Mouse (Mus musculus): ENCODE measurements at regions not wholly inside any gene's neighbourhood (a gene's known extent, or its start where the extent isn't known, plus 50 kb on each side); places are given as distances from the start of the nearest gene placed in this dataset.

GRCm38 (mm10) chr13:99091562-99092278 is 92.9 kb upstream of the Zfp366 start:
- Histone ChIP-seq H3K9ac (no peak overlapping the region), H3K4me2 (ENCODE audit: low read depth) (no peak overlapping the region), H3K4me1 (ENCODE audit: insufficient read depth) (no peaks in the 10 kb centered on the region), H3K4me3 (ENCODE audit: low read depth, low read length) (no peak overlapping the region), H3K27ac (ENCODE audit: low read depth, low read length) (no peak overlapping the region), H3K27me3 (ENCODE audit: insufficient read depth, low read length) (no peaks in the 10 kb centered on the region), H3K9me3 (ENCODE audit: low read length) (no peaks in the 10 kb centered on the region), H3K36me3 (ENCODE audit: insufficient read depth) (no peaks in the 10 kb centered on the region)
- ATAC-seq (no peak), DNase-seq (no peak)
- WGBS, result 72% methylated on average over 7 of the region's 7 CpGs
- TF ChIP-seq CTCF (IDR thresholded peaks at IDR 0.05; ENCODE audit: low read depth), result no peak

GRCm38 (mm10) chr13:99090361-99090760 is 94.3 kb upstream of the Zfp366 start:
- H3K4me2 ChIP-seq (ENCODE audit: low read depth), result no peak overlapping the region
- H3K27ac ChIP-seq (ENCODE audit: low read depth, low read length), result no peak overlapping the region
- H3K4me3 ChIP-seq (ENCODE audit: low read depth, low read length), result no peak overlapping the region
- no peaks in the 10 kb centered on the region for H3K9me3 ChIP-seq (ENCODE audit: low read length)
- TF ChIP-seq CTCF (IDR thresholded peaks at IDR 0.05; ENCODE audit: low read depth), result no peak
- no peak for DNase-seq
- H3K27me3 ChIP-seq (ENCODE audit: insufficient read depth, low read length), result no peaks in the 10 kb centered on the region
- 46% methylated on average over 3 of the region's 3 CpGs for WGBS
- no peaks in the 10 kb centered on the region for H3K36me3 ChIP-seq (ENCODE audit: insufficient read depth)
- no peak overlapping the region for H3K9ac ChIP-seq
- H3K4me1 ChIP-seq (ENCODE audit: insufficient read depth), result no peaks in the 10 kb centered on the region
- ATAC-seq, result no peak

- no peak overlapping the region for H3K4me3 ChIP-seq (ENCODE audit: low read depth, low read length)
- no peaks in the 10 kb centered on the region for H3K9me3 ChIP-seq (ENCODE audit: low read length)
- WGBS, result 88% methylated on average over 4 of the region's 4 CpGs
- H3K27ac ChIP-seq (ENCODE audit: low read depth, low read length), result no peak overlapping the region
- H3K9ac ChIP-seq, result no peak overlapping the region
- H3K36me3 ChIP-seq (ENCODE audit: insufficient read depth), result no peaks in the 10 kb centered on the region
- H3K4me1 ChIP-seq (ENCODE audit: insufficient read depth), result no peaks in the 10 kb centered on the region
- DNase-seq, result no peak
- no peak for TF ChIP-seq CTCF (IDR thresholded peaks at IDR 0.05; ENCODE audit: low read depth)
- H3K4me2 ChIP-seq (ENCODE audit: low read depth), result no peak overlapping the region
- no peak for ATAC-seq
- H3K27me3 ChIP-seq (ENCODE audit: insufficient read depth, low read length), result no peaks in the 10 kb centered on the region
Observed at GRCm38 (mm10) chr13:99088285-99088684, 96.3 kb upstream of the Zfp366 start.

- Histone ChIP-seq H3K27ac (ENCODE audit: low read depth, low read length) (peak overlapping the region; percentile 45; the same call in 1 of the 2 replicates), H3K4me2 (ENCODE audit: low read depth) (no peak overlapping the region), H3K9ac (no peak overlapping the region), H3K4me3 (ENCODE audit: low read depth, low read length) (no peak overlapping the region), H3K27me3 (ENCODE audit: insufficient read depth, low read length) (no peaks in the 10 kb centered on the region), H3K9me3 (ENCODE audit: low read length) (no peaks in the 10 kb centered on the region), H3K36me3 (ENCODE audit: insufficient read depth) (no peaks in the 10 kb centered on the region), H3K4me1 (ENCODE audit: insufficient read depth) (no peaks in the 10 kb centered on the region)
- no peak for TF ChIP-seq CTCF (IDR thresholded peaks at IDR 0.05; ENCODE audit: low read depth)
- peak; percentile 27; the same call in 1 of the 2 replicates for ATAC-seq
- no peak for DNase-seq
- 75% methylated on average over 8 of the region's 8 CpGs for WGBS
Observed at GRCm38 (mm10) chr13:99079331-99079761, 95.0 kb upstream of the 1700024P04Rik start.

GRCm38 (mm10) chr13:99078643-99079042 is 94.3 kb upstream of the 1700024P04Rik start:
- no peak for TF ChIP-seq CTCF (IDR thresholded peaks at IDR 0.05; ENCODE audit: low read depth)
- no peak overlapping the region for H3K27ac ChIP-seq (ENCODE audit: low read depth, low read length)
- DNase-seq (no peak), ATAC-seq (no peak)
- no peaks in the 10 kb centered on the region for H3K4me1 ChIP-seq (ENCODE audit: insufficient read depth)
- no peak overlapping the region for H3K4me2 ChIP-seq (ENCODE audit: low read depth)
- no peaks in the 10 kb centered on the region for H3K9me3 ChIP-seq (ENCODE audit: low read length)
- no peaks in the 10 kb centered on the region for H3K27me3 ChIP-seq (ENCODE audit: insufficient read depth, low read length)
- H3K4me3 ChIP-seq (ENCODE audit: low read depth, low read length), result no peak overlapping the region
- WGBS, result 86% methylated on average over 10 of the region's 10 CpGs
- no peaks in the 10 kb centered on the region for H3K36me3 ChIP-seq (ENCODE audit: insufficient read depth)
- H3K9ac ChIP-seq, result no peak overlapping the region

GRCm38 (mm10) chr13:99077039-99077749 is 92.8 kb upstream of the 1700024P04Rik start:
- Histone ChIP-seq H3K9me3 (ENCODE audit: low read length) (no peaks in the 10 kb centered on the region), H3K4me3 (ENCODE audit: low read depth, low read length) (no peak overlapping the region), H3K4me2 (ENCODE audit: low read depth) (no peak overlapping the region), H3K27me3 (ENCODE audit: insufficient read depth, low read length) (no peaks in the 10 kb centered on the region), H3K4me1 (ENCODE audit: insufficient read depth) (no peaks in the 10 kb centered on the region), H3K36me3 (ENCODE audit: insufficient read depth) (no peaks in the 10 kb centered on the region), H3K27ac (ENCODE audit: low read depth, low read length) (no peak overlapping the region), H3K9ac (no peak overlapping the region)
- TF ChIP-seq CTCF (IDR thresholded peaks at IDR 0.05; ENCODE audit: low read depth), result no peak
- DNase-seq (no peak), ATAC-seq (no peak)
- 67% methylated on average over 6 of the region's 6 CpGs for WGBS

GRCm38 (mm10) chr13:99075467-99075866 is 91.1 kb upstream of the 1700024P04Rik start:
- Histone ChIP-seq H3K4me3 (ENCODE audit: low read depth, low read length) (no peak overlapping the region), H3K4me2 (ENCODE audit: low read depth) (no peak overlapping the region), H3K27ac (ENCODE audit: low read depth, low read length) (no peak overlapping the region), H3K9ac (no peak overlapping the region), H3K4me1 (ENCODE audit: insufficient read depth) (no peaks in the 10 kb centered on the region), H3K27me3 (ENCODE audit: insufficient read depth, low read length) (no peaks in the 10 kb centered on the region), H3K36me3 (ENCODE audit: insufficient read depth) (no peaks in the 10 kb centered on the region), H3K9me3 (ENCODE audit: low read length) (no peaks in the 10 kb centered on the region)
- ATAC-seq (no peak), DNase-seq (no peak)
- 84% methylated on average over 4 of the region's 4 CpGs for WGBS
- TF ChIP-seq CTCF (IDR thresholded peaks at IDR 0.05; ENCODE audit: low read depth), result no peak
